Mouse (Mus musculus): ENCODE results near the gene Ap4e1.
"Not testable (repeated sequence)": the region's sequence is repeated elsewhere in the genome, so short reads cannot be mapped to it uniquely, and the experiment has no call there.

GRCm38 (mm10) chr2:127079066-127079465 is 70.5 kb downstream of the Ap4e1 start:
- not testable (repeated sequence) for TF ChIP-seq CTCF (IDR thresholded peaks at IDR 0.05; ENCODE audit: extremely low read depth, insufficient read length, insufficient replicate concordance, low read depth, low read length); POLR2A (IDR thresholded peaks at IDR 0.05; ENCODE audit: low read depth, low read length)

All from small intestine, adult 2 months (tissue).